Mouse (Mus musculus): ENCODE data around the gene Emilin2.
A peak's percentile ranks its signal among the peaks of the same experiment; 100 is the strongest.

Emilin2 gene

DNA sequence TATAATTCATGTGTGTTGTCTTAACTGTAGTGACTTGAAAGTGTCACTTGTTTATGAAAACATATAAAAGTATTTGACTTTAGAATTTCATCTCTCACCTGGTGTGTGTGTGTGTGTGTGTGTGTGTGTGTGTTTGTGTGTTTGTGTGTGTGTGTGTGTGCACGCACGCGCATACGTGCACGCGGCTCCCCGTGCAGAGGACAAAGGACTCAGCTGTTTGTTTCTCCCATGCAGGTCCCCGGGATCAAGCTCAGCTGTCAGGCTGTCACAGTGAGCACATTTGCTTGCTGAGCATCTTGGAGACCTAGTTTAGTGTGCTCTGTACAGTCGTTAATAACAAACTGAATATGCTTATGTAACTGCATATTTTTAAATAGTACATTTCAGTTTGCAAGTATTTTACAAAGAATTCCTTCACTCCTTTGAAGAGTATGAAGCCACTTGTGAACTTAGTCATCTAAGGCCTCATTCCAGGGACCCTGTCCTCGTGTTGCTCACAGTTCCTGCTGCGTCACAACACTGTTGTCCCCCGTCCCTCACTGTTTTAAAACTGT is 77.7 kb downstream of the Emilin2 start:
- no peak for DNase-seq (ENCODE audit: low read depth, low spot score)

DNA sequence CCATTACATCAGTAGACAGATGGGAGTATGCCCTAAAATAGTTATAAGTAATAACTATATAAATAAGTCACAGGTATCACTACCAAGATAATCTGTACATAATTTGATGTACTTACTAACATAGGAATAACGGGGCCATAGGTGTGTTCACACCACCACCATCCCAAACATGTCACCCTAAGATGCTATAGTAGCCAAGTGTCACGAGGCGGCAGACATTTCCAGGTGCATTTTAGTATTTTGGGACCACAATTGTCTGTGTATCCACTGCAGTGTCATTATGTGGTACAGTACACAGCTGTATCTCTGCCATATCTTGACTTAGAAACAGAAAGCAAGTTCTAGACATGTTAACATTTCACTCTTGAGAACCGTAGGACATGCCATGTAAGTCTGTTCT is 78.6 kb downstream of the Emilin2 start:
- no peak for DNase-seq (ENCODE audit: low read depth, low spot score)

DNA sequence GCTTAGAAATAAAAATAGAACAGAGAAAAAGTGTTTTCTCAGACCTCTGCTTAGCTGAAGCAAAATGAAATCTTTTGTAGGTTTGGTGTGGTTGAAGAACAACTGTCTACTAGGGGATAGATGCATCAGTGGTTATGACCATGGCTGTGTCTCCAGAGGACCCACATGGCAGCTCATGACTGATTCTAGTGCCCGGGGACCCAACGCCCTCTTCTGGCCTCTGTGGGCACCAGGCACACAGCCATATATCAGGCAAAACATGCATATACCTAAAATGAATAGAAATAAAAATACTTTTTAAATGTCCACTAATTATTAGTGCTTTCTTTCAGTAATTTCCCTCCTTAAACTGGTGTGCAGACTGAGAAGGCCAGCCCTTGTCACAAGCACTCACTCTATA is 79.8 kb downstream of the Emilin2 start:
- no peak for DNase-seq (ENCODE audit: low read depth, low spot score)

DNA sequence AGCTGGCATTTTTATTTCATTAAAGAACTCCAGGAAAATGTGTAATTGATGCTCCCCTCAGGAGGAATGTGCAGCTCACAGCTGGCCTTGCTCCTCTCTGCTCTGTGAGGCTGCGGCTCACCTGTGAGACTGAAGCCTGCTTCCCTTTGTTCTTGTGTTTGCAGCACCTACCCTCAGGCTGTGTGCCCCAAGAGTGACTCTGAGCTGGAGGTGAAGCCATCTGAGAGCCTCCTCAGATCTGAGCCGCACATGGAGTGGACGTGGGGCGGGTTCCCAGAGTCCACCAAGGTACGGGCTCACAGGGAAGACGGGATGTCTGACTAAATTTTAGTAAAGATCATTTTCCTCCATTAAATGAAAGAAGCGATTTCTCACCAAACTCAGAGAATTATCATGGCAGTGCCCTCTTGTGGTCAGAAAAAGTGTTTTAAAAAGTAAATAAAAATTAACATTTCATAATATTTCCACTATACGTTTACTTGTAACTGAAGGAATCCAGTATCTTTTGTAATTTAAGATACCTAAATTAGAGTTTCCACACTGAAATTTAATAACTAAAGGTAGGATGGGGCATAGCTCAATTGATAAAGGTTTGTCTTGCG is 81.6 kb downstream of the Emilin2 start:
- no peak for DNase-seq (ENCODE audit: low read depth, low spot score)

DNA sequence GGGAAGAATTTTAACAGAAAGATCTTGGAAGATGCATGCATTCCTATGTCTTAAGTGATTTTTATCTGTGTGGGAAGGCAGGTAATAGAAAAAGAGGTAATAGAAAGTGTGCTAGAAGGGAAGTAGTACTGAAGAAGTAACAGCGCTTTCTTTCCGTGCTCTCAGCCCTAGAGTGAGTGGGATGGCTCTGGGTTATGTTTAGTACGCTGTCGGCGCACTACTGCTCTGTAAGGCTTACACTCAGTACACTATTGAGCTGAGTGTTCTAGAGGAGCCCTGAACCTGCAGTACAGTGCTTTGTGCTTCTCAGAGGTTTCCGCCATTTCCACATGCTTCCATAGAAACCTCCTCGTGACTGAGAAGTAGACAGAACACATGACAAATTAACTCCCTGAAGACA is 83.1 kb downstream of the Emilin2 start:
- DNase-seq (ENCODE audit: low read depth, low spot score): no peak

DNA sequence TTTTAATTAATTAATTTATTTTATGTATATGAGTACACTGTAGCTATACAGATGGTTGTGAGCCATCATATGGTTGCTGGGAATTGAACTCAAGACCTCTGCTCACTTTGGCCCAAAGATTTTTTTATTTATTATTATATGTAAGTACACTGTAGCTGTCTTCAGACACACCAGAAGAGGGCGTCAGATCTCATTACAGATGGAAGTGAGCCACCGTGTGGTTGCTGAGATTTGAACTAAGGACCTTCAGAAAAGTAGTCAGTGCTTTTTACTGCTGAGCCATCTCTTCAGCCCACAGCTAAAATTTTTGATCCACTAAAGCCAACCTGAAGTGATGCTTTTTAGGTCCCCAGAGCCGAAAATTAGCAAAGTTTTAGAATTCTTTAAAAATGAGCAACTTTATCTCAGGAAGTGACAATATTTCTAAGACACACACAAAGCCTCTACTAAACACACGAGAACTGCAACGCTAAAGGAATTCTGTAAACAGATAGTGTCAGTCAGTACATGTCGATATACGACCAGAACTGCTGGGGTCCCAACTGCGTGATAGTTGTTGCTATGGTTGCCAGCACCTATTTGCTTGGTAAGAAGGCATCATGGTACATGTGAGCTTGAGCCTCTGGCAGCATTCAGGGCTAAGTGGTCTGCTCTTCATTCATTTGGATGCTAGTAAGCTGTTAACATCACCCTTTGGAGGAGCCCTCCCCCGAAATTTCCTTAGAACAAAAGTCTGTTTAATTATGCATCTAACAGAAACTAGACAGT is 84.5 kb downstream of the Emilin2 start:
- no peak for DNase-seq (ENCODE audit: low read depth, low spot score)

DNA sequence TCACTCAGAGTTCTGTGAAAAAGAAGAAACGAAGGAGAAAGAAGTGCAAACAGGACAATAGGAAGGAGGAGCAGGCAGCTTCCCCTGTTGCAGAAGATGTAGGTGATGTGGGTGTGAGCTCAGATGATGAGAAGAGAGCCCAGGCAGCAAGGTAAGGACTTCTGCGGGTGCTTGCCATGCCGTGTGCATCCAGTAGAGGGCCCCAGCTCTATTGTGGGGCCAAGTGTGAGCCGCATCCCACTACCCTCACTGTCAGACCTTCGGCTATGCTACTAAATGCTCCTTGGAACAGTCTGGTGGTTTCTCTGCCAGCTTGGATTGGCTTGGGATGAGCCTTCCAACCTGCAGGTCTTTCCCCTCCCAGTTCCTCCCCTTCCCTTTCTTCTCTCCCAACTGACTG is 86.7 kb downstream of the Emilin2 start:
- DNase-seq (ENCODE audit: low read depth, low spot score): peak; percentile 53

DNA sequence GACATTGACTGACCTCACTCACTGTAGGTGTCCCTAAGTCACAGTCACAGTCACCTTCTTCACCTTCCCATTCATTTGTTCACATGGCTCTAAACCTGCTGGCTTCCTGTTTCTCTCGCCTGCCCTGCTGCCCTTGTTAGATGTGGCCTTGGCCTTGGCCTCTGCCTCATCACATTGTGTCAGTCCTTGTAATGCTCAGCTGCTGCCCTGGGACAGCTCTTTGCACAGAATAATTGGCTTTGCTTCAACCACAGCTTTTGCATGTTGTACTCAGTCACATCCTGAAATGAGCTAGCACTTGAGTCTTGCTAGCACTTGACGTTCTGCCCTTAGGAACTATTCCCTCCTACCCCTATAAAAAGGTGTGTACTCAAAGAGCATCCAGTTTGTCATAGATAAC is 87.3 kb downstream of the Emilin2 start:
- DNase-seq (ENCODE audit: low read depth, low spot score): no peak

DNA sequence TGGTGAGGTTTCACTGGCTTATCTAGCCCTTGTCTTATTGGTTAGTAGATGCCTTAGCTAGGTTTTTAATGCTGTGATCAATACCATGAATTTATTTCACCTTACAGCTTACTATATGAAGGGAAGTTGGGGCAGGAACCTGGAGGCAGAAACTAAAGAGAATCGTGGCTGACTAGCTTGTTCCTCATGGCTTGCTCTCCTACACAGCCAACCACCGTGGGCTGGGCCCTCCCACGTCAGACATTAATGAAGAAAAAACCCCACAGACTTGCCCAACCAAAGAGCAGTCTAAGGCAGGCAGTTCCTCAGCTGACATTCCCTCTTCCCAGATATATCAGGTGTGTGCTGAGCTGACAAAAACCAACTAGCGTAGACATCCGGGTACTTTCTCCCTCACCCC is 88.1 kb downstream of the Emilin2 start:
- no peak for DNase-seq (ENCODE audit: low read depth, low spot score)

DNA sequence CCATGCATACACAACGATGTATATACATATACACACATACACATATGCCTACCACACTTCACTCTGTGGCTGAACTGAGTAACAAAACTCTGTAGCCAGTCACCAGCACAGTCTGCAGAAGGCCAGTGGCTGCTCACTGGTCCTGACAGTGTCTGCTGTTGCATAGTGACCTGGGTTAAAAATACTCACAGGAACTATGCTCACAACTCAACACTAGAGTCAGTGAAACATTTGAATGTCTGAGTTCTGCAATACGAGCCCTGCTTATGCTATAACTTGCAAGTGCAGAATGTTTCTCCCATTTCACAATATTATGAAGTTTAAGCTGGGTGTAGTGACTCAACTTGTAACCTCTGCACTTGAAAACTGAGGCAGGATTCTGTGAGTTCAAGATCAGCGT is 90.4 kb downstream of the Emilin2 start:
- no peak for DNase-seq (ENCODE audit: low read depth, low spot score)

DNA sequence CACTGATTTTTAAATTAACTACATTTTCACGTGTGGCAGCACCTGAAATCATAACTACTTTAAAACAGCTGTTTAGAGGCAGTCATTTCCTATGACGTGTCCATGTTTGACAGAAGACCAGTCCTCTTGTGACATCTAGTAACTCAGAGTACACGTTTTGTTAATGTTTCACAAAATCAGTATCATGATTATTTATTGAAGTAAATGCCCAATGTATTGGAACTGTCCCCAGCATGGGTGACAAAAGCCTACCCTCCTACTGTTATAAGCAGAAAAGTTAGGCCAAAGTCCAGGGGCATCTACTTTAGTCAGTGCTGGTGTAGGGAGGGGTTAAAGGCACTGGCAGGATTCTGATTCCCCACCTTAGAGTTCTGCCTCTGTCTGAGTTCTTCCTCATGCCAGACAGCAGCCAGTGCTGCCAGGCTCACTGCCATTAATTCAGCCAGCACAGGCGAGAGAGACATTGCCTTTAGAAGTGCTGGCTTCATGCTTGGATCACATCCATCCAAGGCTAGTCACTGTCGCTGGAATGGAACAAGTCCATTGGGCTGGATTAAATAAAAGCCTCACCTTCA is 94.6 kb downstream of the Emilin2 start:
- DNase-seq (ENCODE audit: low read depth, low spot score): no peak

DNA sequence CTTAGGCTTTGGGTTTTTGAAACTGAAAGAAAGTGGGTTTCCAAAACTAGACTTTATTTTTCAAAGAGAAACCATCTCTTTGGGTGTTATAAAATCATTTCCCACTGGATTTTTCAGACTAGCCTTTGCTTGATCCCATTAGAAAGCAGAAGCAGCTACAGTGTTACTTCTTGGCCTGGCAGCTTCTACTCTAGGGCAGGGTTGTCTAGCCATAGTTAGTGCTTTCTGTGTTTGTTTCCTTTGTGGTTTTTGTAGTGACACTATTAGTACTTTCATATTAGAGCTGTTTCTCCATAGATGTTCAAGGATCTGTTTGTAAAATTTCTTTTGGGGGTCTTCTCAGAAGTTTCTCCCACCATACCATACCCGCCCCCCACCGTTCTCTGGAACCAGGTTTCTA is 95.5 kb downstream of the Emilin2 start:
- no peak for DNase-seq (ENCODE audit: low read depth, low spot score)

DNA sequence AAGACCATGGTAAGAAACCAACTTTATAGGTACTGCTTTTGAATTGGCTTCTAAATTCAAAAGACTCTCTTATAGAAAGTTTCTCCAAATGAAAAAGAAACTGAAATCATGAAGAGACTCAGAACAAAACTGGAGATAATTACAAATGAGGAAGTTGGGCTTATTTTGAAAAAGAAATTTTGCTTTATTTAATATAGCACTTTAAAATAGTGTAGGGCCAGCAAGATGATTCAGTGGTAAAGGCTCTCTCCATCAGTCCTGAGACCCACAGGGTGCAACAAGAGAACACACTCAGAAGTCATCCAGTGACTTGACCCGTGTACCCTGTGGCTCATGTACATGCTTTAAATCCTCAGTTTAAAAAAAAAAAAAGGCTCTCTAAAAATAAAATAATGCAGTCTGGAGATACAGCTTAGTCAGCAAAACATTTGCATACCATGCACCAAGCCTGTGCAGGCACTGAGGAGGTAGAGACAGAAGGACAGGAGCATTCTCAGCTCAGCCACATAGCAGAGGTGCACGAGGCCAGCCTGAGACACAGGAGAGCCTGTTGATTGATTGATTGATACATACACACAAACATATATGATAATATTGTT is 96.4 kb downstream of the Emilin2 start:
- DNase-seq (ENCODE audit: low read depth, low spot score): no peak

DNA sequence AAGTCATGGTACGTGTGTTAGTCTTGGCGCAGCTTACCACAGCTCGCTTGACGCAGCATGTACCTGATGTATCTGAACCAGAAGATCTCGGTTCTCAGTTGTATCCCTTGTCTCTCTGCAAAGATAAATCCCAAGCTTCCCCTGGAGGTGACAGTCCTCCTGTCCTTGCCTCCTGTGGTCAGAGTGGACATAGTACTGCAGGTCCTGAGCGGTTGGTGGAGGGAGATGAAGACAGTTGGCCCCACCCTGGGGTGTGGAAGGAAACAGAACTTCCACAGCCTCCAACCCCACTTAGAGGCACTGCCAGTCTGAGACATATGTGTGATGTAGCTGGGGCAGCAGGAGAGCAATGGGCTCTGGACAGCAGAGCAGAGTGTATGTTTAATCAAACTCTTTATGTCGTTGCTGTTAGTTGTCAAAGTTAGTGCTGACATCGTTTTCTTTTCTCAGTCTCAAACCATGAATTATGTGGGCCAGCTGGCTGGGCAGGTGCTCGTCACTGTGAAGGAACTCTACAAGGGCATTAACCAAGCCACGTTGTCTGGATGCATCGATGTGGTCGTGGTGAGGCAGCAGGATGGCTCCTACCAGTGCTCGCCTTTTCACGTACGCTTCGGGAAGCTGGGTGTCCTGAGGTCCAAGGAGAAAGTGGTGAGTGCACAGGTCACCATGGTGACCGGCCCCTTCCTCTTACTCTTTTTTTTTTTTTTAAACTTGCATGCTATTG is 97.1 kb downstream of the Emilin2 start:
- DNase-seq (ENCODE audit: low read depth, low spot score): no peak

DNA sequence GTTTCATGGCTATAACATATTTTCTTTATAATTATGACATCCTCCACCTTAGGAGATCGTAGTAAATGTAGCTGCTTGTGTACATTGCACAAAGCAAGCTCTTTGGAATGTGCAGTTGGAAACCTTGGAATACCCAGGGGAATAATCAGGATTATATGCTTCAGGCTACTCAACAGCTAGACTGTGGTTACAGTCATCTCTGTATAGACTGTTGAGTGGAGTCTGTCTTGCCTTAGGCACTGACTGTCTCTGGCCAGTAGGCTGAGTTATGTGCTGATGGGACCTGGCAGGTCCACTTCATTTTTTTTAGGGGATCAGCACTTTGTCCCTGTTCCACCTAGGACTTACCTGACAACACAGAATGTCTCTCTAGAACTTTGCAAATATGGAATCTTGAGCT is 98.1 kb downstream of the Emilin2 start:
- DNase-seq (ENCODE audit: low read depth, low spot score): no peak

DNA sequence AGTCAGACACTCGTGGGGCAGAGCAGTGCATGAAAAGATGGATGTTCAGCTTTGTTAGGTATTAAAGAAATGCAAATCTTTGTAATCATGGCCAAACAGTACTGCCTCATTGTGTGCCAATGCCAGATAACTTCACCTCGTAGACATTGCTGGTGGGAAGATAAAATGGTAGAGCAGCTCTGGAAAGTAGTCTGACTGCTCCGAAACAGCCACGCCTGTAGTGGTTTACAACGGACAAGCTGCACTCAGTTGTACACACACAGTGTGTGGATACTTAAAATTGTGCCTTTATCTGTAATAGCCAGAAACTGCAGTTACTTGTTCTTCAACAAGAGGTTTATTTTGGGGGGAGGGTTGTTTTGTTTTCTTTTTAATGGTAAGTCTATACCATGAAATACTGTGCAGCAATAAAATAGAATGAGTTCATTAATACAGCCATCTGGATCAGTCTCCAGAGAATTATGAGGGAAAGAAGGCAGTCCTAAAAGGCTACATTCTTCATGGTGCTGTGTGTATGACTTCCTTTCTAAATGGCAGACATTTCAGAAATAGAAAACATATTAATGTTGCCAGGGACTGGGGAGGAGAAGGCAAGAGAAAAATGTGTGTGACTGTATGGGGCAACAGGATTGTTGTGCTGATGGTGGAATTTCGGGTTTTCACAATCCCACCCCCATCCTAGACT is 99.7 kb downstream of the Emilin2 start:
- no peak for DNase-seq (ENCODE audit: low read depth, low spot score)

DNA sequence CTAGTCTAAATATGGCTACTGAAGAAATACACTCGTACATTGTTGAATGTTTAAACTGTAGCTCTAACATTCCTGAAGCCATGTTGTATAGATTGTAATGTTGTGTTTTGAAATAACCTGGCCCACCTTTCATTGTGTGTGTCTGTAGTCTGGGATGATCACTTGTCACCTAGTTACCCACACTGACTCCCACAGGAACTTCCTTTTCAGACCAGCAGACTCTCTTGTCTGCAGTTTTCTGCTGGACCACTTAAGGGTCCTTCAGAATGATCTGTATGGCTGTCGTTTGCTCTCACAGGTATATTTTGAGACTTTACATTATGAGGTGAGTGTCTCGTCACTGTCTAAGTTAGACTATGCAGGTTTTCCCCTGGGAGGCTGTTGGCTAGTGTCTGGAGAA is 101.8 kb downstream of the Emilin2 start:
- DNase-seq (ENCODE audit: low read depth, low spot score): no peak

DNA sequence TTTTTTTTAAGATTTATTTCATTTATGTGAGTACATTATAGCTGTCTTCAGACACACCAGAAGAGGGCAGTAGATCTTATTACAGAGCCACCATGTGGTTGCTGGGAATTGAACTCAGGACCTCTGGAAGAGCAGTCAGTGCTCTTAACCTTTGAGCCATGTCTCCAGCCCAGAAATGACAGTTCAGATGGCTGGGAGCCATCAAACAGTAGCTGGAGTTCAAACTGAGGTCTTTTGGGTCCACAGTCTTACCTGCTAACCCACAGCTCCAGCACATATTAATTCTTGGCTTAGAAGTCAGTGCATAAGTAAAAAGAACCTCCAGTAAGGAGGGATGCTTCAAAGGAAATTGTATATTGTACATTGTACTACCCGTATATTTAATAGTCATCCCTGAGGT is 102.9 kb downstream of the Emilin2 start:
- DNase-seq (ENCODE audit: low read depth, low spot score): no peak

DNA sequence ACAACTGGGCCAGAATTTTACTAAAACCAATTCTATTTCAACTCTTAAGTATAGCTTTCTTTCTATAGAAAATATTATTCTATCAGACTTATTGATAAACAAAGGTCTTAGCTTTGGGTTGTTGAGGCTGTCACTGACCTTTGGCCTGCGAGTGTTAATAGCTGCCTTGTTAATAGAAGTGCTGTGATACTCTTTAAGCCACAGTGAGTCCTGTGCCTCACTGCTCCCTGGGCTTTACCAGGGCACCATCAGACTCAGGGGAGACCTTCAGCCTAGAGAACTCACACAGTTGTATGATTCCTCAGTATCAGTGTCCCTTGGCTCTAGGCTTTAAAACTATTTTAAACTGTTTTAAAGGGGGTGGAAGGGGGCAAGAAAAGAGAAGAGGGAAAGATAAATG is 103.4 kb downstream of the Emilin2 start:
- no peak for DNase-seq (ENCODE audit: low read depth, low spot score)

DNA sequence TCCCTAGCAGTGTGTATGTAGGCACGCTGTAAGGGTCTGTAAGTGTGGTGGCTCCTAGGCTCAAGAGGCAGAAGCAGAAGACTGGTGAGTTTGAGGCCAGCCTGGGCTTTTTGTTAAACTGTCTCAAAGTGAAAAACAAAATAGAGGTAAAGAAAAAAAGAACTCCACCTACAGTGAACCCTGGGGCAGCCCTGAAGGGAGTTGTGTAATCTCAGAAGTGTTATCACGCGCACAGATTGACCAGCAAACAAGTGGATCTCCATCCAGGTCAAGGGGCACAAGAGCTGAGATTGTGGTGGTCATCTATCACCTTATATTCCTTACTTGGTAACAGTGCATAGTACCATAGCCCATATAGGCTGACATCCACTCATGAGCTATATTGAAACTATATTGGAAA is 104.5 kb downstream of the Emilin2 start:
- DNase-seq (ENCODE audit: low read depth, low spot score): no peak

DNA sequence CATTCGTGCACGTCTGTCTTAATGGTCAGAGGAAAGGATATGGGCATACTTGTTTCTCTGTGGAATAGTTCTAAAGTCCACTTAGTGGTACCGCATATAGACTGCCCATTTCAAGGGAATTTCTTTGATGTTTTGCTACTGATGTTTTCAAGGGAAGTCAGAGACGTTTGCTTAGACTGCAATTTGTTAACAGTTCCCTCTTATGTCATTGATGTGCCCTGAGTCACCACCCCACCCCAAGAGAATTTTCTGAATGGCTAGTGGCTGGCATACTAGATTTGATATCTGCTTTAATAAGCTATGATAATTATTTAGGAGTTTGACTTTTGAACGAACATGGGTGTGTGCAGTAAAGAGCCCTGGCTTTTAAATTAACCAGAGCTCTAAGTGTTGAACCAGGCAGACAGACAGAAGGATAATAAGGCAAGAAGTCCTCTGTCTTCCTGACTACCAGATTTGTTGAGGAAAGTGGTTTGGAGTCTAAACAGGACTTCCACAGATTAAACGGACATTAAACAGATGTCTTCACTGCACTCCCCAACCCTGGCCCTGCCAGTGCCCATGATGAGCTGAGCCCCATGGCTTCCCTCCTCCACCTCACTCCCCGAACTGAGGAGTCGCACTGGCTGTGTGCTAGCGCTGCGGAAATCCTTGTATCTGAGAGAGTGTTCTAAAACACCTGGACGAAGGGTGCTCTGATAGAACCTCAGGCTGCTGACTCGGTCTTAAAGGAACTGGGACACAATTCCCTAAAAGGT is 105.5 kb downstream of the Emilin2 start:
- DNase-seq (ENCODE audit: low read depth, low spot score): no peak
